Mouse (Mus musculus): ENCODE results near the gene Tbc1d4. TPM values are rescaled to one million over a fixed set of nuclear protein-coding genes. Genes with fewer than 3 reads are reported as not detected.

Tbc1d4 gene
- polyA plus RNA-seq, 1 experiment, result 1.6 TPM

- no peaks in the 10 kb centered on the region for H3K4me1 ChIP-seq (ENCODE audit: control insufficient read depth, insufficient read depth, low read length)
- no peaks in the 10 kb centered on the region for H3K27me3 ChIP-seq (ENCODE audit: control insufficient read depth, insufficient read depth, low read length, poor library complexity, severe bottlenecking)
- H3K27ac ChIP-seq (ENCODE audit: insufficient read depth, low read length), result no peak overlapping the region
- no peak overlapping the region for H3K4me3 ChIP-seq (ENCODE audit: low read depth, low read length)
- no peaks in the 10 kb centered on the region for H3K36me3 ChIP-seq (ENCODE audit: control insufficient read depth, insufficient read depth, low read length, poor library complexity, severe bottlenecking)
- H3K9ac ChIP-seq (ENCODE audit: low read depth, poor library complexity, severe bottlenecking), result no peak overlapping the region
- H3K9me3 ChIP-seq (replicated peaks; ENCODE audit: control insufficient read depth, insufficient read depth, low read length, poor library complexity, severe bottlenecking), result no peaks in the 10 kb centered on the region
- no peak for TF ChIP-seq CTCF (IDR thresholded peaks at IDR 0.05; ENCODE audit: low read depth, low read length)
- TF ChIP-seq POLR2A (IDR thresholded peaks at IDR 0.05; ENCODE audit: insufficient read depth, low read length), result no peak
- no peak for TF ChIP-seq EP300 (IDR thresholded peaks at IDR 0.05; ENCODE audit: insufficient read depth, low read depth, low read length)
Measured at GRCm38 (mm10) chr14:101518259-101518658, 90.7 kb downstream of the Tbc1d4 start.

DNA sequence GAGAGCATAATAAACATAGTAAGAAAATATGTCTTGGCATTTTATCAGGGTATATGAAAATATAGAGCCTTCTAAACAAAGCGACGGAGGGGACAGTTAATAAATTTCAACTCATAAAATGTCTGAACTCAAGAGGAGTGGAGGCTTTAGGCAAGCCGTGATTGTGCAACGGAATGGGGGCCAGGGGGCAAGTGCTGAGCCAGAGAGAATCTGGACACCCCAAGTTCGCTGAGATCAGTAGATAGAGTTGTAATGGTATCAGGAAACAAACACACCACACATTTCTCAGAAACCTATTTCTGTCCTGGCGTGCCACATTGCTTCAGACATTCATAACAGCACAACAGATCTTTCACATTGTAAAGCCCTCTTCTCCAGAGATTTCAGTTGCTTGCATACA lies 91.2 kb downstream of the Tbc1d4 start:
- no peaks in the 10 kb centered on the region for H3K4me1 ChIP-seq (ENCODE audit: control insufficient read depth, insufficient read depth, low read length)
- H3K27me3 ChIP-seq (ENCODE audit: control insufficient read depth, insufficient read depth, low read length, poor library complexity, severe bottlenecking), result no peaks in the 10 kb centered on the region
- H3K4me3 ChIP-seq (ENCODE audit: low read depth, low read length), result no peak overlapping the region
- H3K36me3 ChIP-seq (ENCODE audit: control insufficient read depth, insufficient read depth, low read length, poor library complexity, severe bottlenecking), result no peaks in the 10 kb centered on the region
- H3K27ac ChIP-seq (ENCODE audit: insufficient read depth, low read length), result no peak overlapping the region
- no peak overlapping the region for H3K9ac ChIP-seq (ENCODE audit: low read depth, poor library complexity, severe bottlenecking)
- TF ChIP-seq EP300 (IDR thresholded peaks at IDR 0.05; ENCODE audit: insufficient read depth, low read depth, low read length), result no peak
- TF ChIP-seq CTCF (IDR thresholded peaks at IDR 0.05; ENCODE audit: low read depth, low read length), result no peak
- no peak for TF ChIP-seq POLR2A (IDR thresholded peaks at IDR 0.05; ENCODE audit: insufficient read depth, low read length)
- no peaks in the 10 kb centered on the region for H3K9me3 ChIP-seq (replicated peaks; ENCODE audit: control insufficient read depth, insufficient read depth, low read length, poor library complexity, severe bottlenecking)

- H3K9me3 ChIP-seq (replicated peaks; ENCODE audit: control insufficient read depth, insufficient read depth, low read length, poor library complexity, severe bottlenecking), result no peaks in the 10 kb centered on the region
- TF ChIP-seq CTCF (IDR thresholded peaks at IDR 0.05; ENCODE audit: low read depth, low read length) (no peak), EP300 (IDR thresholded peaks at IDR 0.05; ENCODE audit: insufficient read depth, low read depth, low read length) (no peak), POLR2A (IDR thresholded peaks at IDR 0.05; ENCODE audit: insufficient read depth, low read length) (no peak)
- no peaks in the 10 kb centered on the region for H3K36me3 ChIP-seq (ENCODE audit: control insufficient read depth, insufficient read depth, low read length, poor library complexity, severe bottlenecking)
- H3K9ac ChIP-seq (ENCODE audit: low read depth, poor library complexity, severe bottlenecking), result no peak overlapping the region
- H3K4me3 ChIP-seq (ENCODE audit: low read depth, low read length), result no peak overlapping the region
- H3K27me3 ChIP-seq (ENCODE audit: control insufficient read depth, insufficient read depth, low read length, poor library complexity, severe bottlenecking), result no peaks in the 10 kb centered on the region
- H3K27ac ChIP-seq (ENCODE audit: insufficient read depth, low read length), result no peak overlapping the region
- no peaks in the 10 kb centered on the region for H3K4me1 ChIP-seq (ENCODE audit: control insufficient read depth, insufficient read depth, low read length)
Measured at GRCm38 (mm10) chr14:101517341-101517740, 91.7 kb downstream of the Tbc1d4 start.

DNA sequence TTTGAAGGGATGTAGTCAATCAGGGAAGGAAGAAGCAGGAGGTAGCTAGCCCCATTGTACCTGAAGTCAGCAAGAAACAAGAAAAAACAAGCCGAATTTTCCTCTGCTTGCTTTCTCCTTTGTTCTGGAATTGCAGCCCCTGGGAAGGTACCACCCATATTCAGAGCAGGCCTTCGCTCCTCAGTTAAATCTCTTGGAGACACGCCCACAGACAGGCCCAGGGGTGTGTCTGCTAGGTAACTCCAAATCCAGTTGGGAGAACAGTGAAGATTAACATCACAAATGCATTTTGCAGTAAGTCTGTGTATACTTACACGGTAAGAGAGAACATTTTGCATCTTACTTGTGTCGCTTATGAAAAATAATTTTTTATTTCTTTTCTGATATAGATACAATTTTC lies 92.1 kb downstream of the Tbc1d4 start:
- TF ChIP-seq CTCF (IDR thresholded peaks at IDR 0.05; ENCODE audit: low read depth, low read length), result no peak
- TF ChIP-seq EP300 (IDR thresholded peaks at IDR 0.05; ENCODE audit: insufficient read depth, low read depth, low read length), result no peak
- TF ChIP-seq POLR2A (IDR thresholded peaks at IDR 0.05; ENCODE audit: insufficient read depth, low read length), result no peak
- no peak overlapping the region for H3K27ac ChIP-seq (ENCODE audit: insufficient read depth, low read length)
- no peaks in the 10 kb centered on the region for H3K9me3 ChIP-seq (replicated peaks; ENCODE audit: control insufficient read depth, insufficient read depth, low read length, poor library complexity, severe bottlenecking)
- H3K36me3 ChIP-seq (ENCODE audit: control insufficient read depth, insufficient read depth, low read length, poor library complexity, severe bottlenecking), result no peaks in the 10 kb centered on the region
- H3K27me3 ChIP-seq (ENCODE audit: control insufficient read depth, insufficient read depth, low read length, poor library complexity, severe bottlenecking), result no peaks in the 10 kb centered on the region
- no peak overlapping the region for H3K9ac ChIP-seq (ENCODE audit: low read depth, poor library complexity, severe bottlenecking)
- no peak overlapping the region for H3K4me3 ChIP-seq (ENCODE audit: low read depth, low read length)
- no peaks in the 10 kb centered on the region for H3K4me1 ChIP-seq (ENCODE audit: control insufficient read depth, insufficient read depth, low read length)

DNA sequence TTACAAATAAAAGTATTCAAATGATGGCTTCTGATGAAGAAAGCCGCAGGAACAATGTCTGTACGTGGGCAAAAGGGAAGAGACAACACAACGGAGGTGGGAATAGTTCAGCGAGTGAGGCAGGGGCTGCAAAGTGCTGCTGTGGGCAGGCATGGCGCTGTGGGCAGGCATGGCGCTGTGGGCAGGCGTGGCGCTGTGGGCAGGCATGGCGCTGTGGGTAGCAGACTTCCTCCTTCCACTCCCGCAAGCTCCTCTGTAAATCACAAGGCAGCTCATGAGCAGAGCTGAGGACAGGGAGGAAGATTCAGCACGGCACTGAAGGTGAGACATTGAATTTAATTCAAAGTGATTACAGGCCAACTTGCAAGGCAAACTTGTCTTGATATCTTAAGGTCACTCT lies 93.0 kb downstream of the Tbc1d4 start:
- Histone ChIP-seq H3K36me3 (ENCODE audit: control insufficient read depth, insufficient read depth, low read length, poor library complexity, severe bottlenecking) (no peaks in the 10 kb centered on the region), H3K4me3 (ENCODE audit: low read depth, low read length) (no peak overlapping the region), H3K4me1 (ENCODE audit: control insufficient read depth, insufficient read depth, low read length) (no peaks in the 10 kb centered on the region), H3K27me3 (ENCODE audit: control insufficient read depth, insufficient read depth, low read length, poor library complexity, severe bottlenecking) (no peaks in the 10 kb centered on the region), H3K27ac (ENCODE audit: insufficient read depth, low read length) (no peak overlapping the region), H3K9ac (ENCODE audit: low read depth, poor library complexity, severe bottlenecking) (no peak overlapping the region), H3K9me3 (replicated peaks; ENCODE audit: control insufficient read depth, insufficient read depth, low read length, poor library complexity, severe bottlenecking) (no peaks in the 10 kb centered on the region)
- no peak for TF ChIP-seq EP300 (IDR thresholded peaks at IDR 0.05; ENCODE audit: insufficient read depth, low read depth, low read length)
- no peak for TF ChIP-seq CTCF (IDR thresholded peaks at IDR 0.05; ENCODE audit: low read depth, low read length)
- no peak for TF ChIP-seq POLR2A (IDR thresholded peaks at IDR 0.05; ENCODE audit: insufficient read depth, low read length)

- H3K36me3 ChIP-seq (ENCODE audit: control insufficient read depth, insufficient read depth, low read length, poor library complexity, severe bottlenecking), result no peaks in the 10 kb centered on the region
- H3K4me1 ChIP-seq (ENCODE audit: control insufficient read depth, insufficient read depth, low read length), result no peaks in the 10 kb centered on the region
- no peak overlapping the region for H3K9ac ChIP-seq (ENCODE audit: low read depth, poor library complexity, severe bottlenecking)
- H3K27ac ChIP-seq (ENCODE audit: insufficient read depth, low read length), result no peak overlapping the region
- H3K9me3 ChIP-seq (replicated peaks; ENCODE audit: control insufficient read depth, insufficient read depth, low read length, poor library complexity, severe bottlenecking), result no peaks in the 10 kb centered on the region
- no peak overlapping the region for H3K4me3 ChIP-seq (ENCODE audit: low read depth, low read length)
- H3K27me3 ChIP-seq (ENCODE audit: control insufficient read depth, insufficient read depth, low read length, poor library complexity, severe bottlenecking), result no peaks in the 10 kb centered on the region
- TF ChIP-seq EP300 (IDR thresholded peaks at IDR 0.05; ENCODE audit: insufficient read depth, low read depth, low read length), result no peak
- no peak for TF ChIP-seq POLR2A (IDR thresholded peaks at IDR 0.05; ENCODE audit: insufficient read depth, low read length)
- TF ChIP-seq CTCF (IDR thresholded peaks at IDR 0.05; ENCODE audit: low read depth, low read length), result no peak
Measured at GRCm38 (mm10) chr14:101515271-101515670, 93.7 kb downstream of the Tbc1d4 start.

Measured in ES-Bruce4 (cell line).